Mouse (Mus musculus) stomach, embryonic 16.5 days (tissue): ENCODE results near the gene Gm11037. TPM values are rescaled to one million over a fixed set of nuclear protein-coding genes. Genes with fewer than 3 reads are reported as not detected.

Source experiments
- ATAC-seq: fragments of 200-750 bp; cut with Nextera tagmentation; 2 replicates; pipeline ENCODE4 v1.8.0; 2017; ENCODE audit warnings: moderate number of reproducible peaks, moderate TSS enrichment; ENCODE audit not compliant: insufficient read depth, low FRiP score
- H3K27ac ChIP-seq: fragments of 300-500 bp; sonication (generic); 2 replicates; pipeline ENCODE4 v1.5.1; 2014; ENCODE audit warnings: low read length
- H3K27me3 ChIP-seq: fragments of 300-500 bp; sonication (generic); 2 replicates; pipeline ENCODE4 v1.6.1; 2014; ENCODE audit warnings: low read length, control low read depth, mixed read lengths; ENCODE audit not compliant: control insufficient read depth, insufficient read depth
- H3K36me3 ChIP-seq: fragments of 300-500 bp; sonication (generic); 2 replicates; pipeline ENCODE4 v1.6.1; 2014; ENCODE audit warnings: low read length; ENCODE audit not compliant: control insufficient read depth, insufficient read depth
- H3K4me1 ChIP-seq: fragments of 300-500 bp; sonication (generic); 2 replicates; pipeline ENCODE4 v1.6.1; 2014; ENCODE audit warnings: low read length, control low read depth, mixed read lengths; ENCODE audit not compliant: control insufficient read depth, insufficient read depth
- H3K4me2 ChIP-seq: fragments of 300-500 bp; sonication (generic); 2 replicates; pipeline ENCODE4 v1.6.1; 2014; ENCODE audit warnings: low read depth, low read length, mixed read lengths
- H3K4me3 ChIP-seq: fragments of 300-500 bp; sonication (generic); replicated peaks from 2 replicates; pipeline ENCODE4 v1.5.1; 2014; ENCODE audit warnings: mild to moderate bottlenecking, low read length
- H3K9ac ChIP-seq: fragments of 300-500 bp; sonication (generic); 2 replicates; pipeline ENCODE4 v1.6.1; 2014; ENCODE audit warnings: low read length
- H3K9me3 ChIP-seq: fragments of 300-500 bp; sonication (generic); replicated peaks from 2 replicates; pipeline ENCODE4 v1.6.1; 2016; ENCODE audit warnings: low read length, control low read depth; ENCODE audit not compliant: control insufficient read depth
- WGBS: fragments of 180-500 bp; shearing (Covaris S2); extraction: QIAGEN DNeasy Blood & Tissue Kit; methylation state at CpG from one replicate; pipeline ENCODE4 v1.1.7; 2014; 5-methylcytosine and 5-hydroxymethylcytosine counted together
- polyA plus RNA-seq: library from polyadenylated mRNA; unstranded; fragments of >200 nt; fragmentation: Nextera tagmentation; extraction: Ambion mirVana; gene quantifications from 2 replicates; pipeline ENCODE4 v1.2.1, GENCODE M21; 2015

The Gm11037 gene
- polyA plus RNA-seq, 1 experiment from 2014 or later, result not detected

- H3K4me1 ChIP-seq, result peaks cover 3% of the 10 kb centered on the region; the same call in 1 of the 2 replicates
- no peak overlapping the region for H3K4me3 ChIP-seq
- H3K9ac ChIP-seq, result no peak overlapping the region
- no peaks in the 10 kb centered on the region for H3K27me3 ChIP-seq
- H3K27ac ChIP-seq, result peak overlapping the region; percentile 55; the same call in 1 of the 2 replicates
- WGBS, result 81% methylated on average over 8 of the region's 8 CpGs
- H3K9me3 ChIP-seq, result no peaks in the 10 kb centered on the region
- 0 out of 2 replicates have a peak, but pooled peaks cover 3% of the 10 kb centered on the region for H3K36me3 ChIP-seq
- ATAC-seq, result no peak
- H3K4me2 ChIP-seq, result no peak overlapping the region
These were observed 1.6 kb downstream of the Gm11037 start for GRCm38 (mm10) chr2:131134826-131135400.

GRCm38 (mm10) chr2:131135521-131136139 is 2.3 kb downstream of the Gm11037 start:
- Histone ChIP-seq H3K27me3 (no peaks in the 10 kb centered on the region), H3K27ac (no peak overlapping the region), H3K9ac (no peak overlapping the region), H3K4me2 (no peak overlapping the region), H3K4me1 (0 out of 2 replicates have a peak, but pooled peaks cover 3% of the 10 kb centered on the region), H3K9me3 (no peaks in the 10 kb centered on the region), H3K36me3 (0 out of 2 replicates have a peak, but pooled peaks cover 3% of the 10 kb centered on the region), H3K4me3 (no peak overlapping the region)
- 54% methylated on average over 11 of the region's 11 CpGs for WGBS
- ATAC-seq, result peak; percentile 82

GRCm38 (mm10) chr2:131138296-131138695 is 5.0 kb downstream of the Gm11037 start:
- Histone ChIP-seq H3K9me3 (no peaks in the 10 kb centered on the region), H3K27me3 (no peaks in the 10 kb centered on the region), H3K9ac (no peak overlapping the region), H3K27ac (no peak overlapping the region), H3K4me2 (no peak overlapping the region), H3K36me3 (0 out of 2 replicates have a peak, but pooled peaks cover 3% of the 10 kb centered on the region), H3K4me3 (no peak overlapping the region), H3K4me1 (peaks cover 8% of the 10 kb centered on the region; the same call in 1 of the 2 replicates)
- ATAC-seq, result no peak
- 84% methylated on average over 4 of the region's 4 CpGs for WGBS

DNA sequence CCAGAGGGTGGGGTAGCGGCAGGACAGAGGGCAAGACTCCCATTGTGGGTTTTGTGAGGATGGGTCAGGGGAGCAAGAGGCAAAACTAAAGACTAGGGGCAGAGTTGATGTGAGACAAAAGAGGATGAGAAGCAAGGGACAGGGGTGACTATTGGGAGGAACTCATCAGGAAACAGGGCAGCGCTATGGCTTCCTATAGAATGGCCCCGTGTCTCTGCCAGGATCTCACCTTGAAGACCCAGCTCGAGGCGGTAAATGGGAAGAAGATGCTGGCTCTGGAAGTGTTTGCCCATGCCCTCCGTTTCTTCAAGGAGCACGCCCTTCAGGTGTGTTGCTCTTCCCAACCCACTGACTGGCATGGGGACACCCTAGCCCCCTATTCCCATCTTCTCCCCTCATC is 5.5 kb downstream of the Gm11037 start:
- Histone ChIP-seq H3K9ac (no peak overlapping the region), H3K4me2 (no peak overlapping the region), H3K27ac (no peak overlapping the region), H3K4me1 (peaks cover 8% of the 10 kb centered on the region; the same call in 1 of the 2 replicates), H3K27me3 (no peaks in the 10 kb centered on the region), H3K9me3 (no peaks in the 10 kb centered on the region), H3K4me3 (no peak overlapping the region), H3K36me3 (0 out of 2 replicates have a peak, but pooled peaks cover 3% of the 10 kb centered on the region)
- no peak for ATAC-seq
- WGBS, result 95% methylated on average over 7 of the region's 7 CpGs

- H3K9me3 ChIP-seq, result no peaks in the 10 kb centered on the region
- no peaks in the 10 kb centered on the region for H3K27me3 ChIP-seq
- H3K4me2 ChIP-seq, result no peak overlapping the region
- WGBS, result 86% methylated on average over 5 of the region's 5 CpGs
- H3K4me1 ChIP-seq, result peaks cover 8% of the 10 kb centered on the region; the same call in 1 of the 2 replicates
- no peak overlapping the region for H3K27ac ChIP-seq
- no peak overlapping the region for H3K4me3 ChIP-seq
- no peak overlapping the region for H3K9ac ChIP-seq
- peaks cover 5% of the 10 kb centered on the region; the same call in 1 of the 2 replicates for H3K36me3 ChIP-seq
- ATAC-seq, result no peak
These were observed 6.0 kb downstream of the Gm11037 start for GRCm38 (mm10) chr2:131139287-131139686.

GRCm38 (mm10) chr2:131139886-131140532 is 6.7 kb downstream of the Gm11037 start:
- WGBS, result 26% methylated on average over 5 of the region's 5 CpGs
- H3K4me2 ChIP-seq, result no peak overlapping the region
- H3K4me1 ChIP-seq, result peaks cover 5% of the 10 kb centered on the region; the same call in 1 of the 2 replicates
- H3K9ac ChIP-seq, result no peak overlapping the region; the same call in 1 of the 2 replicates
- peaks cover 9% of the 10 kb centered on the region; the same call in 1 of the 2 replicates for H3K36me3 ChIP-seq
- ATAC-seq, result no peak
- peak overlapping the region; percentile 47; the same call in 1 of the 2 replicates for H3K27ac ChIP-seq
- no peak overlapping the region for H3K4me3 ChIP-seq
- H3K27me3 ChIP-seq, result no peaks in the 10 kb centered on the region
- no peaks in the 10 kb centered on the region for H3K9me3 ChIP-seq

GRCm38 (mm10) chr2:131140533-131140905 is 7.2 kb downstream of the Gm11037 start:
- 64% methylated on average over 5 of the region's 5 CpGs for WGBS

GRCm38 (mm10) chr2:131141336-131141986 is 8.2 kb downstream of the Gm11037 start:
- Histone ChIP-seq H3K9me3 (no peaks in the 10 kb centered on the region), H3K4me2 (no peak overlapping the region), H3K4me1 (peaks cover 5% of the 10 kb centered on the region; the same call in 1 of the 2 replicates), H3K27ac (no peak overlapping the region), H3K36me3 (peaks cover 15% of the 10 kb centered on the region), H3K9ac (no peak overlapping the region), H3K4me3 (no peak overlapping the region), H3K27me3 (no peaks in the 10 kb centered on the region)
- 86% methylated on average over 8 of the region's 8 CpGs for WGBS
- no peak for ATAC-seq

More at GRCm38 (mm10) chr2:131140533-131140905, 7.2 kb downstream of the Gm11037 start:
- no peak for ATAC-seq
- H3K4me1 ChIP-seq, result peaks cover 5% of the 10 kb centered on the region; the same call in 1 of the 2 replicates
- peak overlapping the region; percentile 35 for H3K9ac ChIP-seq
- H3K27me3 ChIP-seq, result no peaks in the 10 kb centered on the region
- H3K4me2 ChIP-seq, result no peak overlapping the region
- H3K27ac ChIP-seq, result no peak overlapping the region
- H3K4me3 ChIP-seq, result no peak overlapping the region
- H3K9me3 ChIP-seq, result no peaks in the 10 kb centered on the region
- H3K36me3 ChIP-seq, result peaks cover 12% of the 10 kb centered on the region; the same call in 1 of the 2 replicates
